Mouse (Mus musculus) brown adipose tissue, adult 24 weeks (tissue): ENCODE results near the gene Nanos3. TPM values are rescaled to one million over a fixed set of nuclear protein-coding genes. Genes with fewer than 3 reads are reported as not detected.

ENCODE experiments used
- H3K27ac ChIP-seq: fragments of 200-500 bp; replicated peaks from 2 replicates; pipeline ENCODE4 v1.5.1; 2012; ENCODE audit warnings: low read depth, mild to moderate bottlenecking, low read length
- H3K4me1 ChIP-seq: fragments of 200-500 bp; 2 replicates; pipeline ENCODE4 v1.6.1; 2012; ENCODE audit warnings: low read length, mixed read lengths; ENCODE audit not compliant: control insufficient read depth, insufficient read depth, insufficient read length
- H3K4me3 ChIP-seq: fragments of 200-500 bp; 2 replicates; pipeline ENCODE4 v1.5.1; 2012; ENCODE audit warnings: low read depth, mild to moderate bottlenecking, low read length, moderate library complexity; ENCODE audit not compliant: insufficient read depth
- polyA plus RNA-seq: library from polyadenylated mRNA; stranded (reverse); fragments of >200 nt; gene quantifications from 2 replicates; pipeline ENCODE4 v1.2.4, GENCODE M21; 2012; ENCODE audit not compliant: missing spikeins, insufficient read depth, insufficient read length

The Nanos3 gene
- polyA plus RNA-seq, 1 experiment, result not detected

GRCm38 (mm10) chr8:84180530-84181190 lies 4.4 kb downstream of the Nanos3 start:
- Histone ChIP-seq H3K4me1 (no peaks in the 10 kb centered on the region), H3K27ac (no peak overlapping the region), H3K4me3 (no peak overlapping the region)

DNA sequence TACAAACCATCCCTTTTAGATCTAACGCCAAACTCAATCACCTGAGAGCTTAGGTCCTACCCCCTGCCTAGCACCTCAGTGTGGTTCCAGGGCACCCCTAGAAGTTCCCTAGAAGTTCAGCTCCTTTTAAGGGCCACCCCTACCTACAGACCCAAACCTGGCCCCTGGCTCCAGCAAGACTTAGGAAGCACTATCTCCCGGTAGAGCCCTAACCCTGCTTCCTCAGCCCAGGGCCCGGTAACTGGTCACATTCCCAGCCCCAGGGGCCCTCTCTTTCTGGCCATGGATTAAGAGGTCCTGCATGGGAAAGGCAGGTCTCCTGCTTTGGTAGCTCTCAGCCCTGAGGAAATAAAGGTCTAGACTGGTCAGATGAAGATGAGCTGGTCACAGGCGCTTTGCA lies 5.1 kb downstream of the Nanos3 start:
- Histone ChIP-seq H3K27ac (no peak overlapping the region), H3K4me1 (no peaks in the 10 kb centered on the region), H3K4me3 (no peak overlapping the region)

DNA sequence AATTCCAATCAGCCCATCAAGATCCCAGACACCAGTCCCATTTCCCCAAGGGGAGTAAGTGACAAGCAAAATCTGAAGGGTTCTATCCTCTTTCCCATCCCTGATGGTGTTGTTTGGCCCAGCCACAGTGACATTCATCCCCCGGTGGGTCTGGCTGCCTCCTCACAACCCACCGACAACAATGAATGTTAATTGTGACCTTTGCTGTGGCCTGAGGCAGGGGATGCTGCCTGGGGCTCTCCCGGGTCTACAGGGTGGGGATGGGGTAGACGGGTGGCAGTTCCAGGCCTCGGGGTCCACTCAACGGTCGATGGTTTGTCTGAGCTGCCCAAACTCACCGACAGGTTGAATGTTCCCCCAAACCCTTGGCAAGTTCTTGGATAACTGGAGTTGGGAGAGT lies 6.4 kb downstream of the Nanos3 start:
- H3K4me3 ChIP-seq, result no peak overlapping the region
- no peaks in the 10 kb centered on the region for H3K4me1 ChIP-seq
- H3K27ac ChIP-seq, result no peak overlapping the region

GRCm38 (mm10) chr8:84177405-84177804 lies 7.6 kb downstream of the Nanos3 start:
- H3K27ac ChIP-seq, result no peak overlapping the region
- H3K4me1 ChIP-seq, result no peaks in the 10 kb centered on the region
- H3K4me3 ChIP-seq, result no peak overlapping the region

DNA sequence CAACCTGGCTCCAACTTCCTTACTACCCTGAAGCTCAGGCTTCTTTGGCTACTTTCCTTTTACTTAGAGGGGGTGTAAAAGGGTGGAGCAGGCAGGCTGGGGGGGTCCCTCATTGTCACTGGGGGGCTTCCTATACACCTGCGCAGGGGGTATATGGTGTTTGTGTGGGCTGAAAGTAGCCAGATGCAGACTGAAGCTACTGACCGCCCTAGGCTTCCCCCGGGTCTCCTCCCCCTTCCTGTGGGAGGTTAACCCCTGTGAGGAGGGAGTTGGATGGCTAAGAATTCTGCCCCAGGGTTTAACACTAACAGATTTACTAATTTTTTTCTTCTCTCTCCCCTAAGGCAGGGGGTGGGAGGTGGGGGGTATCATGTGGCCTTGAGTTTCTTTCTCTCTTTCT lies 8.5 kb downstream of the Nanos3 start:
- Histone ChIP-seq H3K4me1 (no peaks in the 10 kb centered on the region), H3K4me3 (no peak overlapping the region), H3K27ac (no peak overlapping the region)

DNA sequence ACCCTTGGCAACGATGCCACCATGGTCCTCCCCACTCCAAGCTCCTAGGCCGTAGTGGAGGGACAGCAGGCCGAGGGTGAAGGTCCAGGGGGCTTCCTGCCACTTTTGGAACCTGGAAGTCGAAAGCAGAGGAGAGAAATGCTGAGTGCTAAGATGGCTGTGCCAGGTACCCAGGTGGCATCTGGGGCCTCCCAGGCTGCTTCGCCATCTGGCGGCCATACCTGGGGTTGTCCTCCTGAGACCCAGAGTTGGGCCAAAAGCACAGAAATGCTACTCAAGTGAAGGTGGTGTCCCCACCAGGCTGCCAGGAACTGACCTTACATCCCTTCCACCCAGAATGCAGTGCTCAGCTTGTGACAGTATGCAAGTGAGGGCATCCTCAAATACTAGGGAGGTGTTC lies 11.2 kb downstream of the Nanos3 start:
- H3K27ac ChIP-seq, result no peak overlapping the region
- no peak overlapping the region for H3K4me3 ChIP-seq
- no peaks in the 10 kb centered on the region for H3K4me1 ChIP-seq

DNA sequence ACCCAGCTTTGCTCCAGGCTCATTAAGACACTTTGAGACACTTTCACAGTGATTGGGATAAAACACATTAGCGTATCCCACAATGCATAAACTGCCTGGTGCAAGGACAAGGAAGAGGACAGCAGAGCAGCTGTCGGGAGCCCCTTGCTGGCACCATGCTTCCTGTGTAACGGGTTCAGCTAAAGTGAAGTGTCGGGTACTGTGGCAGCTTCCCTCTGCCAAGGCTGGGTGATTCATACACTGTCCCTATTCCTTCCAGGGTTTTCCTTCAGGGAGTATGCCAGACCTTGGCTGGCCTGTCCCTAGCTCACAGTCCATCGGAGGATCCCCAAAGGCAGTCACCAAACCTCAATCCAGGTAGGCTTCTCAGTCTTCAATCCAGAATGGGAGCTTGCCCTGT lies 14.9 kb downstream of the Nanos3 start:
- no peaks in the 10 kb centered on the region for H3K4me1 ChIP-seq
- H3K27ac ChIP-seq, result no peak overlapping the region

DNA sequence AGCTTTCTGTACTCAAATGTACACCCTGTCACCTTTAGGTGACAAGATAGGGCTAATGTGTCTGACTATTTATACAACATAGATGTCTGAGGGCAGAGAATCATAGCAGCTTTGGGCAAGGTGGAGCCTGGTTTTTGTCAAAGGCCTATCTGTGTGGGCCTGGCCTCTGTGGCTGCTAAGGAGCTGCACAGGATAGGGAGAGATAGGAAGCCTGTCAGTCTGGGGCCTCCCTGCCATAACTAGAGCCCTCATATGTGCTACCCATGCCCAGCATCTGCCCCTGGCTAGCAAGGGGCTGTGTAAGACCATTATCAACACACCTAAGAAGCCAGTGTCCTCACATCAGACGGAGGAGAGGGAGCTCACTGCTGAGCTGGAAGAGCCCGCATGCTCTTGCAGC lies 17.3 kb downstream of the Nanos3 start:
- H3K4me3 ChIP-seq, result no peak overlapping the region
- H3K4me1 ChIP-seq, result no peaks in the 10 kb centered on the region
- no peak overlapping the region for H3K27ac ChIP-seq

More for the DNA sequence above, 14.9 kb downstream of the Nanos3 start:
- no peak overlapping the region for H3K4me3 ChIP-seq

DNA sequence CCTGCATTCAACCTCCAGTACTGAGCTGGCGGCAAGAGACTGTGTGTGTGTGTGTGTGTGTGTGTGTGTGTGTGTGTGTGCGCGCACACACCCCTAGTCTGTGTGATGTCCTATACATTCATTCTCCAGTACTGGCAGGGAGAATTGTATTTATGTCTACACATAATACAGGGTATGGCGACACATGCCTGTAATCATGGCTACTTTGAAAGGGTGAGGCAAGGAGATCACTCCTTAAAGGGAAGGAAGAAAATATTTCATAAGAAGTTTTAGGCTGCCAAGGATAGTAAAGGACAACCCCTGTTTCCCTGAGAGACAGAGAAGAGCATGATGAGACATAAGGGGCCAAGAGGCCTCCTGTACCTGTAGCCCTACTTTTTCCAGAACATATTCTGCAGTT lies 27.4 kb downstream of the Nanos3 start:
- Histone ChIP-seq H3K4me3 (no peak overlapping the region), H3K4me1 (no peaks in the 10 kb centered on the region), H3K27ac (no peak overlapping the region)

GRCm38 (mm10) chr8:84149181-84149580 lies 35.8 kb downstream of the Nanos3 start:
- Histone ChIP-seq H3K4me1 (peaks cover 6% of the 10 kb centered on the region), H3K4me3 (no peak overlapping the region), H3K27ac (no peak overlapping the region)

DNA sequence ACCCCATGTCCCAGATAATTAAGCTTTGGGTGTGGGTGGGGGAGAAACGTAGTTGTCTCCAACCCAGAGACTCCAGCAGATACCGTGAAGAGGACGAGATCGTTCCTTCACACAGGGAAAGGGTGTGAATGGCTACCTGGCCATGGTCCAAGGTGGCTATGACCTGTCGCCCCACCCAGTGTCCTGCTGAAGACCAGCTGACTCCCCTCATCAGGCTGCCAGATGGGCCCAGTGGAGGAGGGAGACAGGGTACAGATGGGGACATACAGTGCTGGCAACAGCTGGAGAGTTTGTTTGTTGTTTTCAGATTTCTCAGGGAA lies 36.5 kb downstream of the Nanos3 start:
- Histone ChIP-seq H3K4me1 (peaks cover 6% of the 10 kb centered on the region), H3K27ac (no peak overlapping the region), H3K4me3 (peak overlapping the region; percentile 65)

GRCm38 (mm10) chr8:84147769-84148530 lies 37.1 kb downstream of the Nanos3 start, which contains the start of the genes Cc2d1a and 4930432K21Rik:
Gene Cc2d1a, minus strand, starts transcription at chr8:84147936.
Gene 4930432K21Rik, plus strand, starts transcription at chr8:84148025.
- no peak within 1 kb of the TSS for H3K27ac ChIP-seq
- peak within 1 kb of the TSS; percentile 73 for H3K4me3 ChIP-seq

GRCm38 (mm10) chr8:84147324-84147766 lies 37.7 kb downstream of the Nanos3 start:
- no peak overlapping the region for H3K27ac ChIP-seq
- H3K4me3 ChIP-seq, result peak overlapping the region; percentile 73
- H3K4me1 ChIP-seq, result peaks cover 6% of the 10 kb centered on the region

More at GRCm38 (mm10) chr8:84147769-84148530, 37.1 kb downstream of the Nanos3 start, which contains the start of the genes Cc2d1a and 4930432K21Rik:
- peaks cover 6% of the 10 kb centered on the region for H3K4me1 ChIP-seq

GRCm38 (mm10) chr8:84144636-84145245 lies 40.3 kb downstream of the Nanos3 start:
- H3K4me3 ChIP-seq, result no peak overlapping the region
- H3K27ac ChIP-seq, result no peak overlapping the region
- peaks cover 6% of the 10 kb centered on the region for H3K4me1 ChIP-seq

DNA sequence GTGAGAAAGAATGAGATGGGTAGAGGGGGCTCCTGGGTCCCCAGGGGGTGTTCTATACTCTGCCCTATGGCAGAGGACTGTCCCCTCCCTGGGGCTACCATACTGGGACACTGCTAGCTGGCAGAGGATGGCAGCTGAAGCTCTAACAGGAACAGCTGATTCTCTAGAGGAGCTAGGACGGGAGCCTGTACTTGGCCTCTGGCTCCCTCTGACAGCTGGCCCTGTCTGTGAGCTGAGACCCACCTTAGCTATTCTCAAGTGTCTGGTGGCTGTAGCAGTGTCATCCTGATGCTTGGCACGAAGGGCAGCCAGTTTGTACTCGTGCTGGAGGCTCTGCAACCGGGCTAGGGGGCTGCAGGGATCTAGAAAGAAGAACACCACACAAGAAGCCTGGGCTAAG lies 44.2 kb downstream of the Nanos3 start:
- no peak overlapping the region for H3K4me3 ChIP-seq
- no peaks in the 10 kb centered on the region for H3K4me1 ChIP-seq
- no peak overlapping the region for H3K27ac ChIP-seq
